Mouse (Mus musculus): ENCODE measurements around the gene Gm20388. TPM values are rescaled to one million over a fixed set of nuclear protein-coding genes. Genes with fewer than 3 reads are reported as not detected.

Gm20388 gene
- polyA plus RNA-seq, 1 experiment from 2014 or later: 7.4 TPM

- 48% methylated on average over 3 of the region's 3 CpGs for WGBS
- Histone ChIP-seq H3K9me3 (replicated peaks; ENCODE audit: control insufficient read depth, low read length) (no peaks in the 10 kb centered on the region), H3K27ac (ENCODE audit: low read length) (no peak overlapping the region), H3K4me1 (ENCODE audit: control insufficient read depth, insufficient read depth, low read length) (peaks cover 4% of the 10 kb centered on the region; the same call in 1 of the 2 replicates), H3K36me3 (ENCODE audit: control insufficient read depth, insufficient read depth, low read length) (no peaks in the 10 kb centered on the region), H3K4me3 (replicated peaks; ENCODE audit: low read length) (no peak overlapping the region), H3K27me3 (ENCODE audit: control insufficient read depth, insufficient read depth, low read length) (no peaks in the 10 kb centered on the region), H3K4me2 (ENCODE audit: low read depth, low read length) (no peak overlapping the region), H3K9ac (ENCODE audit: low read length) (no peak overlapping the region)
- ATAC-seq (ENCODE audit: insufficient read depth, low FRiP score): no peak
Measured at GRCm38 (mm10) chr8:120766622-120767021, 856.0 kb downstream of the Gm20388 start.

- no peak for ATAC-seq (ENCODE audit: insufficient read depth, low FRiP score)
- Histone ChIP-seq H3K27me3 (ENCODE audit: control insufficient read depth, insufficient read depth, low read length) (no peaks in the 10 kb centered on the region), H3K27ac (ENCODE audit: low read length) (no peak overlapping the region), H3K9me3 (replicated peaks; ENCODE audit: control insufficient read depth, low read length) (no peaks in the 10 kb centered on the region), H3K9ac (ENCODE audit: low read length) (no peak overlapping the region; the same call in 1 of the 2 replicates), H3K4me2 (ENCODE audit: low read depth, low read length) (no peak overlapping the region), H3K36me3 (ENCODE audit: control insufficient read depth, insufficient read depth, low read length) (no peaks in the 10 kb centered on the region), H3K4me1 (ENCODE audit: control insufficient read depth, insufficient read depth, low read length) (peaks cover 4% of the 10 kb centered on the region; the same call in 1 of the 2 replicates), H3K4me3 (replicated peaks; ENCODE audit: low read length) (no peak overlapping the region)
- 48% methylated on average over 12 of the region's 12 CpGs for WGBS
Measured at GRCm38 (mm10) chr8:120768454-120769218, 858.0 kb downstream of the Gm20388 start.

GRCm38 (mm10) chr8:120777184-120777583 is 866.5 kb downstream of the Gm20388 start:
- WGBS: 86% methylated on average over 10 of the region's 10 CpGs
- Histone ChIP-seq H3K4me3 (replicated peaks; ENCODE audit: low read length) (no peak overlapping the region), H3K36me3 (ENCODE audit: control insufficient read depth, insufficient read depth, low read length) (no peaks in the 10 kb centered on the region), H3K9ac (ENCODE audit: low read length) (no peak overlapping the region), H3K4me1 (ENCODE audit: control insufficient read depth, insufficient read depth, low read length) (no peaks in the 10 kb centered on the region), H3K9me3 (replicated peaks; ENCODE audit: control insufficient read depth, low read length) (no peaks in the 10 kb centered on the region), H3K27me3 (ENCODE audit: control insufficient read depth, insufficient read depth, low read length) (no peaks in the 10 kb centered on the region), H3K27ac (ENCODE audit: low read length) (no peak overlapping the region), H3K4me2 (ENCODE audit: low read depth, low read length) (no peak overlapping the region)
- no peak for ATAC-seq (ENCODE audit: insufficient read depth, low FRiP score)

GRCm38 (mm10) chr8:120777732-120778131 is 867.1 kb downstream of the Gm20388 start:
- WGBS: 48% methylated on average over 13 of the region's 13 CpGs
- H3K36me3 ChIP-seq (ENCODE audit: control insufficient read depth, insufficient read depth, low read length): no peaks in the 10 kb centered on the region
- no peaks in the 10 kb centered on the region for H3K9me3 ChIP-seq (replicated peaks; ENCODE audit: control insufficient read depth, low read length)
- no peaks in the 10 kb centered on the region for H3K4me1 ChIP-seq (ENCODE audit: control insufficient read depth, insufficient read depth, low read length)
- no peak overlapping the region for H3K4me3 ChIP-seq (replicated peaks; ENCODE audit: low read length)
- ATAC-seq (ENCODE audit: insufficient read depth, low FRiP score): 0 out of 2 replicates have a peak, but pooled peaks have one; percentile 23
- H3K4me2 ChIP-seq (ENCODE audit: low read depth, low read length): no peak overlapping the region
- no peaks in the 10 kb centered on the region for H3K27me3 ChIP-seq (ENCODE audit: control insufficient read depth, insufficient read depth, low read length)
- no peak overlapping the region for H3K27ac ChIP-seq (ENCODE audit: low read length)
- no peak overlapping the region for H3K9ac ChIP-seq (ENCODE audit: low read length)

GRCm38 (mm10) chr8:120779106-120779505 is 868.5 kb downstream of the Gm20388 start:
- Histone ChIP-seq H3K27ac (ENCODE audit: low read length) (no peak overlapping the region), H3K4me1 (ENCODE audit: control insufficient read depth, insufficient read depth, low read length) (no peaks in the 10 kb centered on the region), H3K9ac (ENCODE audit: low read length) (no peak overlapping the region), H3K4me2 (ENCODE audit: low read depth, low read length) (no peak overlapping the region), H3K36me3 (ENCODE audit: control insufficient read depth, insufficient read depth, low read length) (no peaks in the 10 kb centered on the region), H3K27me3 (ENCODE audit: control insufficient read depth, insufficient read depth, low read length) (no peaks in the 10 kb centered on the region), H3K4me3 (replicated peaks; ENCODE audit: low read length) (no peak overlapping the region), H3K9me3 (replicated peaks; ENCODE audit: control insufficient read depth, low read length) (no peaks in the 10 kb centered on the region)
- 92% methylated on average over 7 of the region's 7 CpGs for WGBS
- no peak for ATAC-seq (ENCODE audit: insufficient read depth, low FRiP score)

- Histone ChIP-seq H3K4me3 (replicated peaks; ENCODE audit: low read length) (no peak overlapping the region), H3K27ac (ENCODE audit: low read length) (no peak overlapping the region), H3K27me3 (ENCODE audit: control insufficient read depth, insufficient read depth, low read length) (no peaks in the 10 kb centered on the region), H3K36me3 (ENCODE audit: control insufficient read depth, insufficient read depth, low read length) (no peaks in the 10 kb centered on the region), H3K4me1 (ENCODE audit: control insufficient read depth, insufficient read depth, low read length) (no peaks in the 10 kb centered on the region), H3K9me3 (replicated peaks; ENCODE audit: control insufficient read depth, low read length) (no peaks in the 10 kb centered on the region), H3K9ac (ENCODE audit: low read length) (no peak overlapping the region), H3K4me2 (ENCODE audit: low read depth, low read length) (no peak overlapping the region)
- WGBS: 82% methylated on average over 4 of the region's 4 CpGs
- ATAC-seq (ENCODE audit: insufficient read depth, low FRiP score): no peak
Measured at GRCm38 (mm10) chr8:120783781-120784180, 873.1 kb downstream of the Gm20388 start.

- ATAC-seq (ENCODE audit: insufficient read depth, low FRiP score): no peak
Measured at GRCm38 (mm10) chr8:120786753-120787152, 876.1 kb downstream of the Gm20388 start.

GRCm38 (mm10) chr8:120787631-120788030 is 877.0 kb downstream of the Gm20388 start:
- Histone ChIP-seq H3K9me3 (replicated peaks; ENCODE audit: control insufficient read depth, low read length) (no peaks in the 10 kb centered on the region), H3K4me2 (ENCODE audit: low read depth, low read length) (no peak overlapping the region), H3K27ac (ENCODE audit: low read length) (no peak overlapping the region), H3K36me3 (ENCODE audit: control insufficient read depth, insufficient read depth, low read length) (no peaks in the 10 kb centered on the region), H3K27me3 (ENCODE audit: control insufficient read depth, insufficient read depth, low read length) (no peaks in the 10 kb centered on the region; the same call in 1 of the 2 replicates), H3K4me1 (ENCODE audit: control insufficient read depth, insufficient read depth, low read length) (peaks cover 2% of the 10 kb centered on the region; the same call in 1 of the 2 replicates), H3K4me3 (replicated peaks; ENCODE audit: low read length) (no peak overlapping the region), H3K9ac (ENCODE audit: low read length) (no peak overlapping the region)
- no peak for ATAC-seq (ENCODE audit: insufficient read depth, low FRiP score)
- 42% methylated on average over 5 of the region's 5 CpGs for WGBS

More at GRCm38 (mm10) chr8:120786753-120787152, 876.1 kb downstream of the Gm20388 start:
- H3K27me3 ChIP-seq (ENCODE audit: control insufficient read depth, insufficient read depth, low read length): no peaks in the 10 kb centered on the region; the same call in 1 of the 2 replicates
- H3K4me2 ChIP-seq (ENCODE audit: low read depth, low read length): no peak overlapping the region
- no peaks in the 10 kb centered on the region for H3K9me3 ChIP-seq (replicated peaks; ENCODE audit: control insufficient read depth, low read length)
- 68% methylated on average over 4 of the region's 4 CpGs for WGBS
- no peak overlapping the region for H3K27ac ChIP-seq (ENCODE audit: low read length)
- H3K4me1 ChIP-seq (ENCODE audit: control insufficient read depth, insufficient read depth, low read length): peaks cover 2% of the 10 kb centered on the region; the same call in 1 of the 2 replicates
- no peak overlapping the region for H3K9ac ChIP-seq (ENCODE audit: low read length)
- no peaks in the 10 kb centered on the region for H3K36me3 ChIP-seq (ENCODE audit: control insufficient read depth, insufficient read depth, low read length)
- H3K4me3 ChIP-seq (replicated peaks; ENCODE audit: low read length): no peak overlapping the region

GRCm38 (mm10) chr8:120792710-120793109 is 882.1 kb downstream of the Gm20388 start:
- 85% methylated on average over 15 of the region's 15 CpGs for WGBS
- no peaks in the 10 kb centered on the region; the same call in 1 of the 2 replicates for H3K27me3 ChIP-seq (ENCODE audit: control insufficient read depth, insufficient read depth, low read length)
- H3K9ac ChIP-seq (ENCODE audit: low read length): no peak overlapping the region
- no peaks in the 10 kb centered on the region for H3K9me3 ChIP-seq (replicated peaks; ENCODE audit: control insufficient read depth, low read length)
- peaks cover 2% of the 10 kb centered on the region; the same call in 1 of the 2 replicates for H3K4me1 ChIP-seq (ENCODE audit: control insufficient read depth, insufficient read depth, low read length)
- no peak for ATAC-seq (ENCODE audit: insufficient read depth, low FRiP score)
- no peaks in the 10 kb centered on the region for H3K36me3 ChIP-seq (ENCODE audit: control insufficient read depth, insufficient read depth, low read length)
- H3K4me3 ChIP-seq (replicated peaks; ENCODE audit: low read length): no peak overlapping the region
- H3K4me2 ChIP-seq (ENCODE audit: low read depth, low read length): no peak overlapping the region
- no peak overlapping the region for H3K27ac ChIP-seq (ENCODE audit: low read length)
